Mouse (Mus musculus): ENCODE measurements around the gene Dmd. TPM values are rescaled to one million over a fixed set of nuclear protein-coding genes. Genes with fewer than 3 reads are reported as not detected.

The Dmd gene
- total and polyA plus RNA-seq, 3 experiments = not detected

DNA sequence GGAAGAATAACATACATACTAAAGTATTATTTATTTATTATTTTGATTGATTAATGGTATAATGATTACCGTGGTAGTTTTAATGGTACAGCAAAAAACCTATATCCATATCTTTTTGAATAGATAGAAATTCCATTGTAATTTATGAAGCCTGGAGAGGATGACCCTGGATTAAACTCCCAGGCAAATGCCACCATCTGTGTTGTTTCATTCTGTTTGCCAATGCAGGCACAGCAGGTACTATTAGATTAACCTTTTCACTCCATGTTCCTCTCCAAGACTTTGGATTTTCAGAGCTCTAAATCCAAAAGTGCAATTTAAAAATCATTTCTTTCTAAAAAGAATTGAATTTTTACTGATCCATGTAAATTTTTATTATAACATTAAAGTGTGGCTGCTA, 1383.5 kb downstream of the Dmd start:
- Histone ChIP-seq H3K79me2 (ENCODE audit: control insufficient read depth, insufficient read depth, low read length, poor library complexity) (no peaks in the 10 kb centered on the region), H3K4me3 (ENCODE audit: control insufficient read depth in 1 of 2, insufficient read depth in 1 of 2, low read depth in 2 of 2, low read length in 2 of 2) (no peak overlapping the region), H3K27ac (ENCODE audit: control insufficient read depth, low read depth, low read length) (no peak overlapping the region), H3K36me3 (ENCODE audit: control insufficient read depth in 1 of 2, insufficient read depth in 2 of 2, low read length in 2 of 2) (no peaks in the 10 kb centered on the region), H3K9ac (ENCODE audit: control insufficient read depth, low read depth, low read length, poor library complexity, severe bottlenecking) (no peak overlapping the region), H3K9me3 (replicated peaks; ENCODE audit: insufficient read depth, low read length) (no peaks in the 10 kb centered on the region), H3K4me1 (ENCODE audit: control insufficient read depth in 1 of 2, insufficient read depth in 2 of 2, low read length in 2 of 2) (no peaks in the 10 kb centered on the region), H3K27me3 (ENCODE audit: control insufficient read depth in 1 of 2, insufficient read depth in 2 of 2, low read length in 2 of 2) (no peaks in the 10 kb centered on the region)
- TF ChIP-seq MXI1 (IDR thresholded peaks at IDR 0.05; ENCODE audit: low read depth, low read length) = no peak
- no peak for TF ChIP-seq SIN3A (IDR thresholded peaks at IDR 0.05; ENCODE audit: low read length)
- TF ChIP-seq MAFK (IDR thresholded peaks at IDR 0.05; ENCODE audit: borderline replicate concordance, low read depth, low read length) = no peak
- no peak for TF ChIP-seq CHD2 (IDR thresholded peaks at IDR 0.05; ENCODE audit: low read length)
- no peak for TF ChIP-seq RAD21 (IDR thresholded peaks at IDR 0.05; ENCODE audit: low read depth, low read length)
- TF ChIP-seq POLR2AphosphoS5 (IDR thresholded peaks at IDR 0.05; ENCODE audit: borderline replicate concordance, low read depth, low read length) = no peak
- no peak for TF ChIP-seq HCFC1 (IDR thresholded peaks at IDR 0.05; ENCODE audit: low read depth, low read length)
- DNase-seq (ENCODE audit: low read depth, low spot score) = no peak

DNA sequence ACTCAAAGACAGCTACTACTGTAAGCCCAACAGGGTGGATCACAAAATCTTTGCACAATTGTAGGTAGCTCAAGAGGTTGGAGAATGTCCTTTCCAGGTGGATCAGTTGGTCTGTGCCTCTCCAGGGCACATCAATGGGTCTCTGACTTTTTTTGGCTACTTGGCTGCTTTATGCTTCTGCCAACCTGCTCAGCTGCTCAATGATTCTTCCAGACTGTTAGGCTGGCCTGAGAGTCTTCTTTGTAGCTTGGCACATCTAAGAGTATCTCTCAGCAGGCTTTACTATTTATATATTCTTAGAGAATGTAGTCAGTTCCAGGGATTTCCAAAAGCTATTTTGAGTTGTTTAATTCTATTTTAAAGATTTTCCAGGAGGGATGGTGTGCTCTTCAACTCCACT, 1416.3 kb downstream of the Dmd start:
- H3K4me1 ChIP-seq (ENCODE audit: control insufficient read depth in 1 of 2, insufficient read depth in 2 of 2, low read length in 2 of 2) = no peaks in the 10 kb centered on the region
- H3K9me3 ChIP-seq (replicated peaks; ENCODE audit: insufficient read depth, low read length) = no peaks in the 10 kb centered on the region
- no peak overlapping the region for H3K4me3 ChIP-seq (ENCODE audit: control insufficient read depth in 1 of 2, insufficient read depth in 1 of 2, low read depth in 2 of 2, low read length in 2 of 2)
- no peaks in the 10 kb centered on the region for H3K79me2 ChIP-seq (ENCODE audit: control insufficient read depth, insufficient read depth, low read length, poor library complexity)
- no peaks in the 10 kb centered on the region for H3K36me3 ChIP-seq (ENCODE audit: control insufficient read depth in 1 of 2, insufficient read depth in 2 of 2, low read length in 2 of 2)
- TF ChIP-seq MEF2A (IDR thresholded peaks at IDR 0.05; ENCODE audit: extremely low read depth, insufficient replicate concordance, low read depth, low read length, poor library complexity, severe bottlenecking) (no peak), JUND (IDR thresholded peaks at IDR 0.05; ENCODE audit: low read depth, low read length) (no peak), MAFK (IDR thresholded peaks at IDR 0.05; ENCODE audit: borderline replicate concordance, low read depth, low read length) (no peak), ZKSCAN1 (IDR thresholded peaks at IDR 0.05; ENCODE audit: low read depth, low read length) (no peak)
- H3K27ac ChIP-seq (ENCODE audit: control insufficient read depth, low read depth, low read length) = no peak overlapping the region
- no peak overlapping the region for H3K9ac ChIP-seq (ENCODE audit: control insufficient read depth, low read depth, low read length, poor library complexity, severe bottlenecking)
- no peaks in the 10 kb centered on the region for H3K27me3 ChIP-seq (ENCODE audit: control insufficient read depth in 1 of 2, insufficient read depth in 2 of 2, low read length in 2 of 2)
- DNase-seq (ENCODE audit: low read depth, low spot score) = no peak

DNA sequence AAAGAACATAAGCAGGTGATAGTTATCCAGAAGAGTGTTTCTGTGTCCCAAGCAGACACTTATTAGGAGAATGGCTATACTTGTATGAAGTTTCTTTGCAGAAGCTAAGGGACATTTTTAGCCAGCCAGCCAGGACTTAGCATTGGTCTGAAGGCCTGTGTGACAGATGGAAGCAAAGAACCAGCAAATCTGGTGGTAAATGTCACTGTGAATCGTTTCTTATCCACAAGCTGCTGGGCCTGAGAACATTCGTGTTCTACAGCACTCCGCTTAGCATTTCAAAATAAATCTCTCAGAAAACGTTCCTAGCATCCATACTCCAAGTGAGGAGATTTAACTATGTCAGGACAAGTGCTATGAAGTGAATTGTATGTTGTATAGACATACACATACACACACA, 1486.9 kb downstream of the Dmd start:
- Histone ChIP-seq H3K27me3 (ENCODE audit: control insufficient read depth in 1 of 2, insufficient read depth in 2 of 2, low read length in 2 of 2) (no peaks in the 10 kb centered on the region), H3K9ac (ENCODE audit: control insufficient read depth, low read depth, low read length, poor library complexity, severe bottlenecking) (no peak overlapping the region), H3K27ac (ENCODE audit: control insufficient read depth, low read depth, low read length) (no peak overlapping the region), H3K9me3 (replicated peaks; ENCODE audit: insufficient read depth, low read length) (no peaks in the 10 kb centered on the region), H3K36me3 (ENCODE audit: control insufficient read depth in 1 of 2, insufficient read depth in 2 of 2, low read length in 2 of 2) (no peaks in the 10 kb centered on the region), H3K4me1 (ENCODE audit: control insufficient read depth in 1 of 2, insufficient read depth in 2 of 2, low read length in 2 of 2) (no peaks in the 10 kb centered on the region), H3K4me3 (ENCODE audit: control insufficient read depth in 1 of 2, insufficient read depth in 1 of 2, low read depth in 2 of 2, low read length in 2 of 2) (no peak overlapping the region), H3K79me2 (ENCODE audit: control insufficient read depth, insufficient read depth, low read length, poor library complexity) (no peaks in the 10 kb centered on the region)
- no peak for TF ChIP-seq POLR2AphosphoS2 (IDR thresholded peaks at IDR 0.05; ENCODE audit: low read length)
- TF ChIP-seq MAZ (IDR thresholded peaks at IDR 0.05; ENCODE audit: low read depth, low read length) = no peak
- TF ChIP-seq EP300 (IDR thresholded peaks at IDR 0.05; ENCODE audit: low read depth in 1 of 2, low read length in 2 of 2) = no peak
- TF ChIP-seq CTCF (IDR thresholded peaks at IDR 0.05 in 2 of 3, conservative IDR thresholded peaks at IDR 0.05 in 1 of 3; ENCODE audit: control insufficient read depth in 1 of 3, insufficient read depth in 1 of 3, low read depth in 2 of 3, low read length in 3 of 3, poor library complexity in 1 of 3, severe bottlenecking in 1 of 3) = no peak
- TF ChIP-seq USF1 (IDR thresholded peaks at IDR 0.05; ENCODE audit: low read depth, low read length) = no peak
- TF ChIP-seq JUND (IDR thresholded peaks at IDR 0.05; ENCODE audit: low read depth, low read length) = no peak
- TF ChIP-seq POLR2A (IDR thresholded peaks at IDR 0.05; ENCODE audit: control insufficient read depth in 1 of 2, insufficient read depth in 1 of 2, low read depth in 1 of 2, low read length in 2 of 2, poor library complexity in 1 of 2) = no peak
- TF ChIP-seq ZKSCAN1 (IDR thresholded peaks at IDR 0.05; ENCODE audit: low read depth, low read length) = no peak
- DNase-seq (ENCODE audit: low read depth, low spot score) = no peak
